27 mouse cellular contexts compared by ENCODE assay signal in the genomic region with DNA sequence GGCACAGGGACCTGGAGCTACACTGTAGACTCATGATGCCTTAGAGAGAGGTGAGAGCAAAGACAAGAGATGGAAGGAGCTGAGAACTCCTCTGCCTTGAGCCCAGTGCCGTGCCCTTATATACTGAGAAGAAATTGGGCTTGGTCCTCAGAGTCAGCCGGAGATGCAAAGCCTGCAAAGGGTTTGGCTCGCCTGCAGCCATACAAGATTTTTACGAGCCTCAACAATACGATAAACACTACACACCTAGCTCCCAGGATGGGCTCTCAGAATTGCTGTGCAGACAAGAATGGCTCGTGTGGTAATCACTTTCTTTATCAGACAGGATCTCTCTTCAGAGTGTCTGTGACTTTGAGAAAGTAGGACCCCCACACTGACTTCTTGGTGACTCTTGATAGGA. TPM values are rescaled to one million over a fixed set of nuclear protein-coding genes. Genes with fewer than 3 reads are reported as not detected.
DNase-seq lines count a peak whose midpoint lies in the region; ATAC-seq and TF ChIP-seq lines count a peak whose summit lies in the region.
"Had no signal": no experiment of that assay in that cellular context is flagged by ENCODE, and none has a peak within 500 bp of the region (broad histone marks: within the 10 kb centered on the region; RNA-seq: fewer than 3 reads in every experiment).

Gene Krt1, minus strand, starts transcription at position 101 of the 400 bp plus-strand sequence.

- no peak within 1 kb of the TSS for H3K4me2 ChIP-seq in hindbrain, embryonic 15.5 days
- no peak within 1 kb of the TSS for H3K4me2 ChIP-seq in hindbrain, embryonic 11.5 days (replicated peaks; ENCODE audit: low read depth, low read length)
- no peak within 1 kb of the TSS for H3K4me2 ChIP-seq in midbrain, embryonic 16.5 days (ENCODE audit: low read length)
- H3K4me2 ChIP-seq in embryonic facial prominence, embryonic 15.5 days (replicated peaks): no peak within 1 kb of the TSS
- H3K4me2 ChIP-seq in stomach, postnatal 0 days (replicated peaks; ENCODE audit: low read depth): no peak within 1 kb of the TSS
- H3K4me2 ChIP-seq in intestine, embryonic 16.5 days (ENCODE audit: low read depth, low read length): no peak within 1 kb of the TSS
- H3K4me2 ChIP-seq: heart, embryonic 12.5 days; liver, embryonic 12.5 days; stomach, embryonic 15.5 days had no signal

- no peak for TF ChIP-seq CTCF in stomach, postnatal 0 days (IDR thresholded peaks at IDR 0.05; ENCODE audit: low read depth)

- no peak for TF ChIP-seq EP300 in stomach, postnatal 0 days (optimal IDR thresholded peaks at IDR 0.05)

- peaks cover 14% of the 10 kb centered on the region for H3K4me1 ChIP-seq in hindbrain, embryonic 15.5 days (replicated peaks)
- peaks cover 2% of the 10 kb centered on the region; the same call in 1 of the 2 replicates for H3K4me1 ChIP-seq in hindbrain, embryonic 11.5 days (replicated peaks; ENCODE audit: control insufficient read depth, insufficient read depth, low read length)
- no peaks in the 10 kb centered on the region; the same call in 1 of the 2 replicates for H3K4me1 ChIP-seq in midbrain, embryonic 16.5 days (ENCODE audit: control insufficient read depth, insufficient read depth, low read length)
- H3K4me1 ChIP-seq in midbrain, embryonic 10.5 days: peaks cover 32% of the 10 kb centered on the region
- peaks cover 13% of the 10 kb centered on the region; the same call in 1 of the 2 replicates for H3K4me1 ChIP-seq in embryonic facial prominence, embryonic 15.5 days
- no peaks in the 10 kb centered on the region for H3K4me1 ChIP-seq in stomach, postnatal 0 days (replicated peaks; ENCODE audit: control insufficient read depth, insufficient read depth)
- no peaks in the 10 kb centered on the region for H3K4me1 ChIP-seq in intestine, embryonic 16.5 days (ENCODE audit: control insufficient read depth, insufficient read depth, low read length)
- H3K4me1 ChIP-seq: liver, embryonic 12.5 days had no signal

- H3K9ac ChIP-seq in hindbrain, embryonic 15.5 days: no peak within 1 kb of the TSS
- no peak within 1 kb of the TSS for H3K9ac ChIP-seq in hindbrain, embryonic 11.5 days (ENCODE audit: low read depth, low read length)
- no peak within 1 kb of the TSS for H3K9ac ChIP-seq in midbrain, embryonic 16.5 days (ENCODE audit: low read depth, low read length)
- no peak within 1 kb of the TSS for H3K9ac ChIP-seq in embryonic facial prominence, embryonic 15.5 days
- H3K9ac ChIP-seq in stomach, postnatal 0 days (ENCODE audit: low read length): no peak within 1 kb of the TSS
- H3K9ac ChIP-seq in intestine, embryonic 16.5 days (ENCODE audit: low read depth, low read length): no peak within 1 kb of the TSS
- H3K9ac ChIP-seq: heart, embryonic 12.5 days; liver, embryonic 12.5 days; liver, postnatal 0 days; stomach, embryonic 15.5 days had no signal

- no peaks in the 10 kb centered on the region for H3K36me3 ChIP-seq in hindbrain, embryonic 15.5 days
- no peaks in the 10 kb centered on the region for H3K36me3 ChIP-seq in hindbrain, embryonic 11.5 days (ENCODE audit: control insufficient read depth, insufficient read depth, low read length)
- H3K36me3 ChIP-seq in midbrain, embryonic 16.5 days (ENCODE audit: control insufficient read depth, insufficient read depth, low read length): no peaks in the 10 kb centered on the region
- H3K36me3 ChIP-seq in midbrain, embryonic 10.5 days: no peaks in the 10 kb centered on the region
- no peaks in the 10 kb centered on the region for H3K36me3 ChIP-seq in embryonic facial prominence, embryonic 15.5 days
- no peaks in the 10 kb centered on the region for H3K36me3 ChIP-seq in stomach, postnatal 0 days (ENCODE audit: control insufficient read depth, insufficient read depth, low read length)
- no peaks in the 10 kb centered on the region for H3K36me3 ChIP-seq in intestine, embryonic 16.5 days (ENCODE audit: control insufficient read depth, insufficient read depth, low read length)
- H3K36me3 ChIP-seq: heart, embryonic 12.5 days; liver, embryonic 12.5 days; stomach, embryonic 15.5 days had no signal

- ATAC-seq in hindbrain, embryonic 15.5 days (ENCODE audit: low FRiP score, low read depth): no peak
- ATAC-seq in hindbrain, embryonic 11.5 days (ENCODE audit: low FRiP score): no peak
- no peak for ATAC-seq in midbrain, embryonic 16.5 days
- no peak for ATAC-seq in embryonic facial prominence, embryonic 15.5 days (ENCODE audit: insufficient number of reproducible peaks, low FRiP score, low TSS enrichment, low read depth)
- no peak for ATAC-seq in stomach, postnatal 0 days (ENCODE audit: low FRiP score, low TSS enrichment)
- no peak for ATAC-seq in intestine, embryonic 16.5 days
- ATAC-seq: CD4-positive, CD25-positive, alpha-beta regulatory T cell, adult 4 months; forebrain, embryonic 14.5 days; liver, embryonic 12.5 days; liver, postnatal 0 days had no signal

- 91% methylated on average over 6 of the region's 6 CpGs for WGBS in hindbrain, embryonic 15.5 days
- 86% methylated on average over 6 of the region's 6 CpGs for WGBS in hindbrain, embryonic 11.5 days
- 88% methylated on average over 6 of the region's 6 CpGs for WGBS in midbrain, embryonic 16.5 days
- WGBS in midbrain, embryonic 10.5 days: 87% methylated on average over 6 of the region's 6 CpGs
- WGBS in embryonic facial prominence, embryonic 15.5 days: 68% methylated on average over 6 of the region's 6 CpGs
- 58% methylated on average over 6 of the region's 6 CpGs for WGBS in stomach, postnatal 0 days
- 60% methylated on average over 6 of the region's 6 CpGs for WGBS in intestine, embryonic 16.5 days

- H3K27ac ChIP-seq in hindbrain, embryonic 15.5 days (replicated peaks): no peak within 1 kb of the TSS
- no peak within 1 kb of the TSS for H3K27ac ChIP-seq in hindbrain, embryonic 11.5 days (ENCODE audit: low read depth, low read length)
- H3K27ac ChIP-seq in midbrain, embryonic 16.5 days (ENCODE audit: low read length): no peak within 1 kb of the TSS
- H3K27ac ChIP-seq in midbrain, embryonic 10.5 days (replicated peaks): no peak within 1 kb of the TSS
- no peak within 1 kb of the TSS for H3K27ac ChIP-seq in embryonic facial prominence, embryonic 15.5 days (replicated peaks)
- no peak within 1 kb of the TSS for H3K27ac ChIP-seq in stomach, postnatal 0 days (replicated peaks)
- no peak within 1 kb of the TSS for H3K27ac ChIP-seq in intestine, embryonic 16.5 days (ENCODE audit: low read length)
- H3K27ac ChIP-seq: gastrocnemius, adult 2 months; heart, adult 2 months; kidney, postnatal 0 days; liver, embryonic 12.5 days; stomach, embryonic 15.5 days had no signal

- H3K9me3 ChIP-seq in hindbrain, embryonic 15.5 days: no peaks in the 10 kb centered on the region
- H3K9me3 ChIP-seq in hindbrain, embryonic 11.5 days (ENCODE audit: control insufficient read depth, low read length): no peaks in the 10 kb centered on the region
- H3K9me3 ChIP-seq in midbrain, embryonic 16.5 days (replicated peaks; ENCODE audit: control insufficient read depth, low read length, poor library complexity, severe bottlenecking): no peaks in the 10 kb centered on the region
- no peaks in the 10 kb centered on the region for H3K9me3 ChIP-seq in midbrain, embryonic 10.5 days (replicated peaks)
- no peaks in the 10 kb centered on the region for H3K9me3 ChIP-seq in embryonic facial prominence, embryonic 15.5 days (replicated peaks)
- H3K9me3 ChIP-seq in stomach, postnatal 0 days (ENCODE audit: control insufficient read depth, low read length): no peaks in the 10 kb centered on the region
- no peaks in the 10 kb centered on the region for H3K9me3 ChIP-seq in intestine, embryonic 16.5 days (ENCODE audit: control insufficient read depth, low read length)
- H3K9me3 ChIP-seq: heart, embryonic 12.5 days; liver, embryonic 12.5 days; megakaryocyte, embryonic 14.5 days; stomach, embryonic 15.5 days had no signal

- no peaks in the 10 kb centered on the region for H3K27me3 ChIP-seq in hindbrain, embryonic 15.5 days
- no peaks in the 10 kb centered on the region for H3K27me3 ChIP-seq in hindbrain, embryonic 11.5 days (ENCODE audit: control insufficient read depth, insufficient read depth, low read length)
- 0 out of 2 replicates have a peak, but pooled peaks cover 3% of the 10 kb centered on the region for H3K27me3 ChIP-seq in midbrain, embryonic 16.5 days (ENCODE audit: control insufficient read depth, insufficient read depth, low read depth, low read length)
- H3K27me3 ChIP-seq in midbrain, embryonic 10.5 days (ENCODE audit: low read depth, poor library complexity, severe bottlenecking): peaks cover 56% of the 10 kb centered on the region
- peaks cover 6% of the 10 kb centered on the region for H3K27me3 ChIP-seq in embryonic facial prominence, embryonic 15.5 days
- no peaks in the 10 kb centered on the region for H3K27me3 ChIP-seq in stomach, postnatal 0 days (ENCODE audit: control insufficient read depth, insufficient read depth, low read length)
- H3K27me3 ChIP-seq in intestine, embryonic 16.5 days (replicated peaks; ENCODE audit: control insufficient read depth, insufficient read depth, low read length): peaks cover 7% of the 10 kb centered on the region
- H3K27me3 ChIP-seq: stomach, embryonic 15.5 days had no signal

- H3K4me3 ChIP-seq in hindbrain, embryonic 15.5 days: no peak within 1 kb of the TSS
- H3K4me3 ChIP-seq in hindbrain, embryonic 11.5 days (ENCODE audit: low read depth, low read length): no peak within 1 kb of the TSS
- no peak within 1 kb of the TSS for H3K4me3 ChIP-seq in midbrain, embryonic 16.5 days (ENCODE audit: low read depth, low read length)
- no peak within 1 kb of the TSS for H3K4me3 ChIP-seq in midbrain, embryonic 10.5 days
- H3K4me3 ChIP-seq in embryonic facial prominence, embryonic 15.5 days (replicated peaks): 0 out of 2 replicates have a peak within 1 kb of the TSS, but pooled peaks have one; percentile 3
- no peak within 1 kb of the TSS for H3K4me3 ChIP-seq in stomach, postnatal 0 days (ENCODE audit: low read depth, low read length)
- no peak within 1 kb of the TSS for H3K4me3 ChIP-seq in intestine, embryonic 16.5 days (ENCODE audit: low read length)
- H3K4me3 ChIP-seq: gastrocnemius, adult 2 months; heart, adult 2 months; heart, embryonic 12.5 days; liver, embryonic 12.5 days; megakaryocyte, embryonic 14.5 days; stomach, embryonic 15.5 days had no signal

- no peak for DNase-seq in hindbrain, embryonic 11.5 days (ENCODE audit: low spot score)
- no peak for DNase-seq in midbrain, embryonic 10.5 days (ENCODE audit: low spot score)
- no peak for DNase-seq in stomach, postnatal 0 days (ENCODE audit: low spot score)
- DNase-seq: adrenal gland, postnatal 14 days; cerebellum, adult 18-20 months; cerebellum, postnatal 10 days; gastrocnemius, adult 2 months; heart, adult 2 months; heart, postnatal 4 days; kidney, adult 8-10 months; kidney, postnatal 4 days; layer of hippocampus, postnatal 36 days; liver, postnatal 0 days; lung, postnatal 36 days; right cerebral cortex, postnatal 25 days; thymus, postnatal 14 days had no signal

RNA-seq across cellular contexts. Expression of gene Krt1, which starts in this region (rescaled TPM):
- 15.9 and 19.3 TPM in 2 replicates for polyA plus RNA-seq in hindbrain, embryonic 15.5 days (2015; fragmentation: Nextera tagmentation; extraction: Ambion mirVana)
- 1.5 and 1.8 TPM in 2 replicates for polyA plus RNA-seq in hindbrain, embryonic 11.5 days (2014; fragmentation: Nextera tagmentation; extraction: Ambion mirVana)
- polyA plus RNA-seq in midbrain, embryonic 16.5 days (2015; fragmentation: Nextera tagmentation; extraction: Ambion mirVana): 14.5 and 14.7 TPM in 2 replicates
- 1.1 and 1.2 TPM in 2 replicates for polyA plus RNA-seq in midbrain, embryonic 10.5 days (2016; fragmentation: Nextera tagmentation; extraction: Ambion mirVana)
- 757 and 778 TPM in 2 replicates for polyA plus RNA-seq in embryonic facial prominence, embryonic 15.5 days (2015; fragmentation: Nextera tagmentation; extraction: Ambion mirVana)
- 588 and 700 TPM in 2 replicates for polyA plus RNA-seq in stomach, postnatal 0 days (2015; fragmentation: Nextera tagmentation; extraction: Ambion mirVana)
- 0.48 and 0.49 TPM in 2 replicates for polyA plus RNA-seq in intestine, embryonic 16.5 days (2015; fragmentation: Nextera tagmentation; extraction: Ambion mirVana)
- polyA plus RNA-seq: CD4-positive, CD25-positive, alpha-beta regulatory T cell, adult 4 months; liver, postnatal 0 days had no signal

Comparison
In these comparisons a context has a peak if more than half of its experiments do, and no peak if none do; other contexts are left out.
1. RNA of gene Krt1 (polyA plus RNA-seq): 757 to 778 TPM in embryonic facial prominence, embryonic 15.5 days and 588 to 700 TPM in stomach, postnatal 0 days; 15.9 to 19.3 TPM in hindbrain, embryonic 15.5 days, 14.5 to 14.7 TPM in midbrain, embryonic 16.5 days, 1.5 to 1.8 TPM in hindbrain, embryonic 11.5 days, 1.1 to 1.2 TPM in midbrain, embryonic 10.5 days and 0.48 to 0.49 TPM in intestine, embryonic 16.5 days; every median in the first group is over 10 times any median in the second.